Mouse (Mus musculus) kidney, postnatal 25 days (tissue): ENCODE results near the gene Lrfn3.
A peak's percentile ranks its signal among the peaks of the same experiment; 100 is the strongest.

Experiments
- DNase-seq, 2 experiments: peaks; one replicate each; pipeline ENCODE4 v3.0.0; 2021; ENCODE audit warnings: mixed read lengths in 2 of 2

Gene Lrfn3

DNA sequence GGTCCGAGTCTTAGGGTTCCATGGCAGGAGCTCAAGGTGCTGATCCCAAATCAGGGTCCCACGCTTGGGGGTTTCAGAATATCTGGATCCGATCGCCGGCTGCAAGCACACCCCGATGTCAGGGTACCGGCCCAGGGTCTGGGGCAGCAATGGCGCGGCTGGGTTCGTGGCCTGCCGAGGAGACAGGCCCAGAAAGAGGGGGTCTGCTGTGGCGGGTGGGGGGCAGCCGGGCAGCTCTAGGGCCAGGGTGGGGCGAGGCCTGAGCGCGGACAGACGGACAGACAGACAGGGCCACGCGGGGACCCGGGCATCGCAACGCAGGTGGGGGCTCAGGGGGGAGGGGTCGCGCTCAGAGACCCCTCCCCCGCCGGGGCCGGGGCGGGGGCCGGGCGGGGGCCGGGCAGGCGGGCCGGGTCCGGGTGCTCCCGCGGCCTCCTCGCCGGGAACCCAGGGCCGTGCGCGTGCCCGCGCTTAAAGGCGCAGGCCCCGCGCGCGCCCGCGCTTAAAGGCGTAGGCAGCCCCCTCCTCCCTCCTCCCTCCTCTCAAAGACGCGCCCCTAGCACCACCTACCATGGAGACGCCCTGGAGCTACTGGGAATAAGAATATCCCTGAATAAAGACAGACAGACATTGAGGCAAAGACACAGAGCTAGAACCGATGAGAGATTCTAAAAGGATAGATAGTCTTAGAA, at the start of gene Lrfn3:
TSS of gene Lrfn3 (minus strand) at position 121 of the 692 bp plus-strand sequence.
- DNase-seq: peak; percentile 70 to 77

- peak in 1 of 2 experiments; percentile 6 for DNase-seq
Measured at GRCm38 (mm10) chr7:30411023-30411422, 48.5 kb upstream of the Lrfn3 start.

GRCm38 (mm10) chr7:30409789-30410188, 47.2 kb upstream of the Lrfn3 start:
- DNase-seq: peak in 1 of 2 experiments; percentile 17

- peak in 1 of 2 experiments; percentile 1 for DNase-seq
Measured at GRCm38 (mm10) chr7:30408639-30409038, 46.1 kb upstream of the Lrfn3 start.

GRCm38 (mm10) chr7:30402343-30402742, 39.8 kb upstream of the Lrfn3 start:
- no peak for DNase-seq

GRCm38 (mm10) chr7:30399671-30400070, 37.1 kb upstream of the Lrfn3 start:
- DNase-seq: no peak

GRCm38 (mm10) chr7:30394871-30395270, 32.3 kb upstream of the Lrfn3 start:
- DNase-seq: peak in 1 of 2 experiments; percentile 14

DNA sequence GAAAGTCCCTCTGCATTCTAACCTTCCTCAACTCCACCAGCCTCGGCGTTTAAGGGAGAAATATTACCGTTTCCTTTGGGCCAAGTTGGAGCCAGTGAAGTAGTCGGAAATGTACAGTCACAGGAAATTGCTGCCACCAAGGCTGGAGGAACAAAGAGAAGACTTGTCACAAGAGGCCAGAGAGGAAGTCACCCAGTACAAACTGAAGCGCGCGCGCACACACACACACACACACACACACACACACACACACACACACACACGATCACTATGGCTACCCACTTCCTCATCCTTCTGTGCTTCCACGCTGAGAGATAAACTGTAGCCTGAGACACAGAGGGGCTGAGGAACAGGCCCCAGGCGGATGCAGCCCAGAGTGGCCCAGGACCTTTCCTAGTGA, 31.8 kb upstream of the Lrfn3 start:
- peak; percentile 33 to 56 for DNase-seq

DNA sequence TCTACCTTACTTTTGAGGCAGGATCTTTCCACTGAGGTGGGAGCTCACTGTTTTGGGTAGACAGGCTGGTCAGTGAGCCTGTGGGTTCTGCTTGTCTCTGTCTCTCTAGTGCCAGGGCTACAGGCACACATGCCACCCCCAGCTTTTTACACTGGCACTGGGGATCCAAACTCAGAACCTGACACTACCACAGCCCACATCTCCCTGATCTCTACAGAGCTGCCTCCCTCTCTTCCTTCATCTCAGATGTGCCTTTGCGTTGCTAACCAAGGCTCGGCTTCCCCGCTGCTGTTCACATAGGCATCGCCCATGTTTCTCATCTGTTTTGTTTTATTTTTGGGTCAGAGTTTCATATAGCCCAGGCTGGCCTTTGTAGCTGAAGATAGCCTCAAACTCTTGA, 31.1 kb upstream of the Lrfn3 start:
- DNase-seq: no peak

- no peak for DNase-seq
Measured at GRCm38 (mm10) chr7:30392746-30393520, 30.4 kb upstream of the Lrfn3 start.

- no peak for DNase-seq
Measured at GRCm38 (mm10) chr7:30384106-30384505, 21.5 kb upstream of the Lrfn3 start.

DNA sequence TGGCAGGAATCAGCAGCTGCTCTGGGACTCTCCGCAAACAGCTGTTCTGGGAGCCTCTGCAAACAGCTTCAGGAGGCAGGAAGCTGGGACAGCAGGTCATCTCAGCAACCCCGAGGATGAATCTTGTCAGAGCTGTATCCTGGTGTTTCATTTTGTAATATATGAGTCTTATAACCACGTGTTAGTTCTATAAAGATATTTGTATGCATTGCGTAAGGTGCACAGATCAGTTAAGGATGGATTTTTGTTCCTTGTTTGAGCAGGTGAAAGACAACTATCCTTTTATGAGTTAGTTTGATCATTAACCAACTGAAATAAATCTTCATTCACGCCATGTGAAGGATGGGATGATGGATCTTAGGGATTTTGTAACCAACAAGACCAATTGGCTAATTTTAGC, 17.5 kb upstream of the Lrfn3 start:
- DNase-seq: no peak

DNA sequence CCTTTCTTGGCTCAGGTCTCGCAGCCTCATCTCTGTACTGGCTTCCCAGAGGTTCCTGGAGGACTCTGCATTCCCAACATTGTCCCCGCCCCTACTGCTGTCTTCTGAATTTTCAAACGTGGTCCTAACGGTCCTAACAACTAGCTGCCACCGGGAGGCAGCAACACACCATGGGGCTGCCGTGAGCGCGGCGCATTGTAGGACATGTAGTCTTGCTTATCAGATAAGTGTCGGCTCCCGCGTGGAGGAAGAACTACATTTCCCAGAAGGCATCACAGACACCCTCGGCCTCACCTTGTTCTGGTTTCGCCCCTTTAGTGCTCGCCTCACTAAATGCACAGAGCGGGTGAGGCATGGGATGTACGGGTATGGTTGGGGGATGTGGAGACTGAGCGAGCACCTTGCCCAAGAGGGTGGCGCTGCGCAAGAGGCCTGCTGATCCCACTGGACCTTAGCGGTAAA, 11.0 kb upstream of the Lrfn3 start:
- peak; percentile 93 to 96 for DNase-seq

GRCm38 (mm10) chr7:30367466-30367865, 4.9 kb upstream of the Lrfn3 start:
- DNase-seq: no peak

GRCm38 (mm10) chr7:30363344-30363738, 769 bp upstream of the Lrfn3 start:
- DNase-seq: peak in 1 of 2 experiments; percentile 28

GRCm38 (mm10) chr7:30360028-30360427, 2.5 kb downstream of the Lrfn3 start:
- peak in 1 of 2 experiments; percentile 40 for DNase-seq

GRCm38 (mm10) chr7:30359276-30359865, 3.2 kb downstream of the Lrfn3 start:
- peak; percentile 36 to 71 for DNase-seq

GRCm38 (mm10) chr7:30358378-30359186, 4.0 kb downstream of the Lrfn3 start:
- no peak for DNase-seq

- DNase-seq: no peak
Measured at GRCm38 (mm10) chr7:30354059-30354458, 8.5 kb downstream of the Lrfn3 start.

- peak; percentile 80 to 83 for DNase-seq
Measured at GRCm38 (mm10) chr7:30353279-30353822, 9.2 kb downstream of the Lrfn3 start.

DNA sequence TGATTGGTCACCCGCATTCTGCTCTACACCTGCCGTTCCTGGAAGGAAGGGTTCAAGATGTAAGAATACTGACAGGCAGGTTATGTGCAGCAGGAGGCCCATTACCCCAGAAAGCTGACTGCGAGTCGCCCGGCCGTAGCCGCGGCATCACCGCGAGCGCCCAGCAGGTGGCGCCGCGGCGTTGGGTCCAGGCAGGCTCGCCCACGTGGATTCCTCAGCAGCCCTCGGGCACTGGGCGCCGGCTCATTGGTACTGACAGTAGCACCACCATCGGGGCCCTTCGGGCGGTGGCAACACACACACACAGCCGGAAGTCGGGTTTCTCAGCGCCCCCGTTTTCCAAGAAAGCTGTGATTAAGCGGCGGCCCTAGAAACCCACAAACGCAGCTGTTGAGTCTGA, 14.7 kb downstream of the Lrfn3 start:
- peak; percentile 68 to 75 for DNase-seq

- peak; percentile 79 to 87 for DNase-seq
Measured at GRCm38 (mm10) chr7:30346635-30347379, 15.8 kb downstream of the Lrfn3 start.
